Mouse (Mus musculus) MEL (cell line): ENCODE data around the gene Dnah3. TPM values are rescaled to one million over a fixed set of nuclear protein-coding genes. Genes with fewer than 3 reads are reported as not detected.
A peak's percentile ranks its signal among the peaks of the same experiment; 100 is the strongest.

ENCODE experiments used
- DNase-seq: peaks from one replicate; pipeline ENCODE4 v3.0.0; 2011; ENCODE audit warnings: low read depth, low spot score
- H3K27ac ChIP-seq: 2 replicates; pipeline ENCODE4 v1.5.1; 2012; ENCODE audit warnings: low read depth, mild to moderate bottlenecking, control low read depth, low read length, moderate library complexity; ENCODE audit not compliant: control insufficient read depth
- H3K27me3 ChIP-seq, 2 experiments: fragments of 150-350 bp in 1 of 2; sonication (generic) in 1 of 2; 2 replicates each; pipeline ENCODE4 v1.6.1; 2012; ENCODE audit warnings: low read length in 2 of 2, mild to moderate bottlenecking in 2 of 2, improper control_type of control experiment in 1 of 2, moderate library complexity in 1 of 2; ENCODE audit not compliant: insufficient read depth in 2 of 2, control insufficient read depth in 1 of 2
- H3K36me3 ChIP-seq, 2 experiments: 2 replicates each; pipeline ENCODE4 v1.6.1; 2012 to 2014; ENCODE audit warnings: low read length in 2 of 2, improper control_type of control experiment in 1 of 2, inconsistent platforms in 1 of 2, mild to moderate bottlenecking in 1 of 2; ENCODE audit not compliant: insufficient read depth in 2 of 2, control insufficient read depth in 1 of 2
- H3K4me1 ChIP-seq, 2 experiments: fragments of 150-350 bp in 1 of 2; sonication (generic) in 1 of 2; 2 replicates each; pipeline ENCODE4 v1.6.1; 2012; ENCODE audit warnings: low read length in 2 of 2, improper control_type of control experiment in 1 of 2, mild to moderate bottlenecking in 1 of 2; ENCODE audit not compliant: insufficient read depth in 2 of 2, control insufficient read depth in 1 of 2
- H3K4me3 ChIP-seq, 2 experiments: fragments of 150-350 bp in 1 of 2; sonication (generic) in 1 of 2; 2 replicates each; pipeline ENCODE4 v1.5.1; 2012; ENCODE audit warnings: low read depth in 2 of 2, low read length in 2 of 2, mild to moderate bottlenecking in 2 of 2, moderate library complexity in 2 of 2, control low read depth in 1 of 2, improper control_type of control experiment in 1 of 2; ENCODE audit not compliant: control insufficient read depth in 1 of 2, insufficient read depth in 1 of 2
- H3K79me2 ChIP-seq: 2 replicates; pipeline ENCODE4 v1.6.1; 2012; ENCODE audit warnings: mild to moderate bottlenecking, low read length, moderate library complexity; ENCODE audit not compliant: control insufficient read depth, poor library complexity, insufficient read depth
- H3K9ac ChIP-seq: 2 replicates; pipeline ENCODE4 v1.6.1; 2012; ENCODE audit warnings: low read depth, mild to moderate bottlenecking, control low read depth, low read length, moderate library complexity; ENCODE audit not compliant: control insufficient read depth, poor library complexity, severe bottlenecking
- H3K9me3 ChIP-seq: fragments of 150-350 bp; sonication (generic); replicated peaks from 2 replicates; pipeline ENCODE4 v1.6.1; 2012; ENCODE audit warnings: mild to moderate bottlenecking, low read length, improper control_type of control experiment, moderate library complexity; ENCODE audit not compliant: insufficient read depth
- BHLHE40 ChIP-seq: IDR thresholded peaks from 2 replicates; pipeline ENCODE4 v1.6.1; 2012; ENCODE audit warnings: low read depth, mild to moderate bottlenecking, inconsistent platforms, low read length, improper control_type of control experiment, borderline replicate concordance
- CTCF ChIP-seq, 3 experiments: IDR thresholded peaks in 2 of 3; conservative IDR thresholded peaks in 1 of 3; 2 replicates each; pipeline ENCODE4 v1.5.1; 2011 to 2012; ENCODE audit warnings: low read length in 3 of 3, low read depth in 2 of 3, mild to moderate bottlenecking in 2 of 3, improper control_type of control experiment in 1 of 3, inconsistent platforms in 1 of 3, mixed read lengths in 1 of 3, moderate library complexity in 1 of 3; ENCODE audit not compliant: control insufficient read depth in 1 of 3, insufficient read depth in 1 of 3, poor library complexity in 1 of 3, severe bottlenecking in 1 of 3
- ELF1 ChIP-seq: IDR thresholded peaks from 2 replicates; pipeline ENCODE4 v1.6.1; 2014; ENCODE audit warnings: low read depth, mild to moderate bottlenecking, inconsistent platforms, low read length, improper control_type of control experiment, moderate library complexity
- ETS1 ChIP-seq: IDR thresholded peaks from 2 replicates; pipeline ENCODE4 v1.6.1; 2012; ENCODE audit warnings: low read depth, mild to moderate bottlenecking, inconsistent platforms, low read length, improper control_type of control experiment, moderate library complexity
- GATA1 ChIP-seq: IDR thresholded peaks from 2 replicates; pipeline ENCODE4 v1.6.1; 2011; ENCODE audit warnings: low read depth, low read length, improper control_type of control experiment
- JUND ChIP-seq: IDR thresholded peaks from 2 replicates; pipeline ENCODE4 v1.6.1; 2011; ENCODE audit warnings: low read depth, mild to moderate bottlenecking, improper control_type of control experiment, low read length
- MAX ChIP-seq: IDR thresholded peaks from 2 replicates; pipeline ENCODE4 v1.6.1; 2011; ENCODE audit warnings: low read length, improper control_type of control experiment
- MYB ChIP-seq: IDR thresholded peaks from 2 replicates; pipeline ENCODE4 v1.6.1; 2011; ENCODE audit warnings: mild to moderate bottlenecking, low read depth, low read length, improper control_type of control experiment
- MYC ChIP-seq: IDR thresholded peaks from 2 replicates; pipeline ENCODE4 v1.6.1; 2011; ENCODE audit warnings: low read depth, mild to moderate bottlenecking, low read length, improper control_type of control experiment, moderate library complexity
- POLR2AphosphoS2 ChIP-seq: IDR thresholded peaks from 2 replicates; pipeline ENCODE4 v1.6.1; 2011; ENCODE audit warnings: low read length, improper control_type of control experiment
- RAD21 ChIP-seq: IDR thresholded peaks from 2 replicates; pipeline ENCODE4 v1.6.1; 2011; ENCODE audit warnings: mild to moderate bottlenecking, low read depth, low read length, improper control_type of control experiment
- RCOR1 ChIP-seq: IDR thresholded peaks from 2 replicates; pipeline ENCODE4 v1.6.1; 2012; ENCODE audit warnings: low read depth, mild to moderate bottlenecking, inconsistent platforms, low read length, improper control_type of control experiment
- SIN3A ChIP-seq: IDR thresholded peaks from 2 replicates; pipeline ENCODE4 v1.6.1; 2012; ENCODE audit warnings: low read length, improper control_type of control experiment, inconsistent platforms
- TAL1 ChIP-seq: IDR thresholded peaks from 2 replicates; pipeline ENCODE4 v1.6.1; 2012; ENCODE audit warnings: mild to moderate bottlenecking, inconsistent platforms, low read length, moderate library complexity, mixed read lengths
- TCF12 ChIP-seq: IDR thresholded peaks from 2 replicates; pipeline ENCODE4 v1.6.1; 2014; ENCODE audit warnings: low read depth, mild to moderate bottlenecking, inconsistent platforms, low read length, improper control_type of control experiment, moderate library complexity
- ZNF384 ChIP-seq: IDR thresholded peaks from 2 replicates; pipeline ENCODE4 v1.6.1; 2012; ENCODE audit warnings: low read depth, mild to moderate bottlenecking, inconsistent platforms, low read length, improper control_type of control experiment
- polyA plus RNA-seq, 2 experiments: library from polyadenylated mRNA; stranded (reverse) in 1 of 2; unstranded in 1 of 2; fragments of >175 nt in 1 of 2; fragments of >200 nt in 1 of 2; gene quantifications; 2 replicates each; pipeline versions ENCODE4 v1.2.1 to v1.2.4; 2012; ENCODE audit warnings: low replicate concordance in 2 of 2, low read depth in 1 of 2; ENCODE audit not compliant: insufficient read length in 2 of 2, insufficient read depth in 1 of 2, missing spikeins in 1 of 2
- total RNA-seq: library from RNA; depleted of rRNA; stranded (reverse); fragments of 300-350 nt; gene quantifications from 2 replicates; pipeline ENCODE4 v1.2.3, GENCODE M21; 2012

The Dnah3 gene
- total and polyA plus RNA-seq, 3 experiments = not detected

- H3K27ac ChIP-seq = peak overlapping the region; percentile 31; the same call in 1 of the 2 replicates
- peak; percentile 54 for DNase-seq
- peaks cover 10 to 17% of the 10 kb centered on the region in 2 experiments for H3K4me1 ChIP-seq
Measured at GRCm38 (mm10) chr7:119894818-119895544, 200.1 kb downstream of the Dnah3 start.

DNA sequence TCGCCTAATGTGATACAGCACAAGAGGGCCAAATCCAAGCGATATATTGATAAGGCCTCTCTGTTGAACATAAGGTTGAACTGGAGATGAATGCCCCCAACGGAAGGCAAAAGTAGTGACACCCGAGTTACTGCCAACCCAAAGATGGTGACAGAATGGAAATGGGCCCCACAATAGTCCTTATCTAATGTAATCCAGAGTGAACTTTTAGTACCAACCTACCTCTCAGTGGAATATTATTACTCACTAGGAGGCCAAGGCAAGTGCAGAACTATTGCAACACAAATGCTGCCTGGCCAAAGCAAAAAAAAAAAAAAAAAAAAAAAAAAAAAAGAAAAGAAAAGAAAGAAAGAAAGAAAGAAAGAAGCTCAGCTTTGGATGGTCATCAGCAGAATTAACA lies 202.3 kb downstream of the Dnah3 start:
- Histone ChIP-seq H3K79me2 (peaks cover 2% of the 10 kb centered on the region), H3K27me3 (no peaks in the 10 kb centered on the region), H3K36me3 (peaks cover 0 to 21% of the 10 kb centered on the region in 2 experiments; a peak in 2 of 4 replicates), H3K9ac (no peak overlapping the region), H3K27ac (no peak overlapping the region), H3K4me1 (peaks cover 8 to 17% of the 10 kb centered on the region in 2 experiments), H3K9me3 (no peaks in the 10 kb centered on the region), H3K4me3 (no peak overlapping the region)
- no peak for TF ChIP-seq ZNF384
- TF ChIP-seq MYB = no peak
- no peak for TF ChIP-seq ELF1
- TF ChIP-seq TCF12 = no peak
- TF ChIP-seq CTCF (IDR thresholded peaks at IDR 0.05 in 2 of 3, conservative IDR thresholded peaks at IDR 0.05 in 1 of 3; ENCODE audit: control insufficient read depth in 1 of 3, insufficient read depth in 1 of 3, low read depth in 2 of 3, low read length in 3 of 3, poor library complexity in 1 of 3, severe bottlenecking in 1 of 3) = no peak
- no peak for TF ChIP-seq MAX
- no peak for TF ChIP-seq SIN3A
- TF ChIP-seq RCOR1 = no peak
- TF ChIP-seq BHLHE40 = no peak
- TF ChIP-seq ETS1 = no peak
- TF ChIP-seq RAD21 = no peak
- no peak for TF ChIP-seq POLR2AphosphoS2
- no peak for TF ChIP-seq MYC
- no peak for DNase-seq

More at GRCm38 (mm10) chr7:119894818-119895544, 200.1 kb downstream of the Dnah3 start:
- peak overlapping the region; percentile 69 for H3K9ac ChIP-seq
- H3K36me3 ChIP-seq = peaks cover 0 to 32% of the 10 kb centered on the region in 2 experiments; a peak in 2 of 4 replicates
- peaks cover 2% of the 10 kb centered on the region; the same call in 1 of the 2 replicates for H3K79me2 ChIP-seq
- no peaks in the 10 kb centered on the region for H3K9me3 ChIP-seq
- no peaks in the 10 kb centered on the region for H3K27me3 ChIP-seq
- peak overlapping the region; percentile 84 to 88 for H3K4me3 ChIP-seq
- TF ChIP-seq GATA1 (peak; percentile 53), JUND (no peak), TAL1 (peak; percentile 48)
